Mouse (Mus musculus) frontal cortex, postnatal 14 days (tissue): ENCODE results near the gene Myadm.
"Not testable (repeated sequence)": the region's sequence is repeated elsewhere in the genome, so short reads cannot be mapped to it uniquely, and the experiment has no call there.

Experiments used
- DNase-seq, 2 experiments: peaks; one replicate each; pipeline ENCODE4 v3.0.0; 2022; ENCODE audit warnings: low spot score in 2 of 2

The Myadm gene

DNA sequence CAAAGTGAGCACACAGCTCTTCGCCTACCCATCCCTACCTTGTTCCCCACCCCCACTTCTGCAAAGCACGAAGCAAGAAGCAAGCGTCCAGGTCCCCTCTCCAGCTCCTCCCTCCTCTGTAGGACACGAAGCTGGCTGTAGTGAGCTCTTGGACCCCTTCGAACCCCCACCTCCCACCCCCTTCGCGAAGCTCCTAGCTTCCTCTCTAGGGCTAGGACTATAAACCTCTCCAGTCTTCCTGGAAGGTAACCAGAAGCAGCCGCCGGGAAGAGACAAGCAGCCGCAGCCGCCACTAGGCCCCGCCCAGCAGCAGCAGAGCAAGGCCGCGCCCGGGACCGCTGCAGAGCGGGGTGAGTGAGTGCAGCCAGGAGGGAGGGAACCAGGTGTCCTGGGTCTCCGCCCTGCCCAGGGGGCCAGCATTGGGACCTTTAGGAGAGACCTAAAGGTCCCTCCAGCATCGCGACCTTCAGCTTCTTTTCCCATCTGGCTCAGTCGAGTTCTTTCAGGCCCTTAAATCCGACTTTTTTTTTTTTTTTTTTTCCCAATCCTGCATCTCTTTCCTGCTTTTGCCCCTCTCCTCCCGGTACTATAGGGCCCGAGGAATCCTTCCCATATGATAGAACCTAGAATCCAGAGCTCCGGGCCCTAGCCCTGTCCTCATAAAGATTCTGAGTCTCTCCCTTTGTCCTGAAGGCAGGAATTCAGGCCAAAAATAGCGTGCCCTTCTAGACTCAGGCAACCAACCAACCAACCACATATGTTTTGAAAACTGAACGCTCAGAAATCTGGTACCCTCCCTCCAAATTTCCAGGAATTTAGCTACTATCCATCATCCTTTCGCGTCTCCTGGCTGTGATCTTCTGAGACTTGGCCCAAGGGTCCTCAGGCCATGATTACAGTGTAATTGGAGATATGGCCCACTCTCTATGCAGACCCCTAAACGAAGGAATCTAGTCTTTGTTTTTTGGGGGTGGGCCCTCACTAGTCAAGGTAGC, at the start of gene Myadm, which contains the start of gene Prkcg:
Gene Myadm (plus strand): TSS at position 105 of the 995 bp plus-strand sequence.
Gene Prkcg (plus strand): TSS at position 204 of the 995 bp plus-strand sequence.
- peak; percentile 41 to 54 for DNase-seq

DNA sequence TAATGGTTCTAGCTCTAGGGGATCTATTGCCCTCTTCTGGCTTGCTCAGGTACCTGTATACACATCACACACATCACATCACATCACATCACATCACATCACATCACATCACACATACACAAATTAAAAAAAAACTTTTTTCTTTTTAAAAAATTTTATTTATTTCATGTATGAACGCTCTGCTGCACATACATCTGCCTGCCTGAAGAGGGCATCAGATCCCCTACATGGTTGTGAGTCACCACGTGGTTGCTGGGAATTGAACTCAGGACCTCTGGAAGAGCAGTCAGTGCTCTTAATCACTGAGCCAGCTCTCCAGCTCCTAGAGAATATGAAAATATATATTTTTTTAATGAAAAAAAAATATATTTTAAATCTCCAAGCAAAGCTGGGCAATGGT, 49.7 kb upstream of the Myadm start:
- no peak for DNase-seq

DNA sequence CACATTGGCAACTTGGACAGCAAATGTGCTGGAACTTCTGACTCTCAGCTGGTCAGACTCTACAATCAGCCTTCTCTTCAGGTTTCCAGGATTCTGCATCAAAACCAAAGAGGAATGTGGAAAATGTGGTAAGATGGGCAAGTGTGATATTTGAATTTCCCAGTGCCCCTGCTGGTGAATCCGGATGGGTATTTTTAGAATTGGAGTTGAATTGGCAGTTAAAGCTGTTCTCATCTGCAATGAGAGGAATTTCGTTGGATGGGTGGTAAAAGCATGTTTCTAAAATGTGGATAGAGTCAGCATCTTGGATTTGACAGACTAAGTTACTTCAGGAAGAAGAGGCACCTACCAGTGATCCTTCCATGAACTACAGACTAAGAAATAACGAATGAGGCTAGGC, 28.2 kb upstream of the Myadm start:
- DNase-seq, result no peak

DNA sequence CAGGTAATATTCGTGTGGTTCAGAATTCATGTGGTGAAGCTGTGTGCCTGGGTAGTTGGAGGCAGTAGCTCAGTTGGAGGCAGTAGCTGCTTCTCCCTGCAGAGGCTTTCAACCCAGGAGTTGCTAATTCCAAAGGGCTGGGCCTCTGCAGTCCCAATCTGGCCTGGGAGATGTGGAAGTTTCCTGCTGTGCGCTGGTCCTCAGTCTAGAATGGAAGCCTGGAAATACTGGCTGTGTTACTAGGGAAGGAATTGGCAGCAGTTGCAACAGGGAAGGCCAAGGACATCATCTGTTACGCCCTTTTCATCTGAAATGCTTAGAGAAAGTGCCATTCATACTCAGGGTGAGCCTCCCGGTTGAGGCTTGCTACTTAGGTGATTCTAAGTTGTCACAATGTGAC, 27.4 kb upstream of the Myadm start:
- DNase-seq, result no peak

DNA sequence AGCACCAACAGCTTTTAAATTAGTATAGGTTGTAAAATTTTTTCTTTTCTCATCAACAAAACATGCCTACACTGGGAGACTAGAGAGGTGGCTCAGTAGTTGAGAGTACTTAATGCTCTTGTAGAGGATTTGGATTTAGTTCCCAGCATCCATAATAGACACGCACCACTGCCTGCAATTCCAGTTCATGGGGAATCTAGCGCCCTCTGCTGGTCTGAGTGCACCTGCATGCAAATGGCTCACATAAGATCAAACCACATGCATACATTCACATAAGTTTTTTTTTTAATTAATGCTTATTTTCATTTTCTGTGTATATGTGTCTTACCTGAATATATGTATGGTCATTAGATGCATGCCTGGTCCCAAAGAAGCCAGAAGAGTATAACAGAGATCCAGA, 26.1 kb upstream of the Myadm start:
- no peak for DNase-seq

DNA sequence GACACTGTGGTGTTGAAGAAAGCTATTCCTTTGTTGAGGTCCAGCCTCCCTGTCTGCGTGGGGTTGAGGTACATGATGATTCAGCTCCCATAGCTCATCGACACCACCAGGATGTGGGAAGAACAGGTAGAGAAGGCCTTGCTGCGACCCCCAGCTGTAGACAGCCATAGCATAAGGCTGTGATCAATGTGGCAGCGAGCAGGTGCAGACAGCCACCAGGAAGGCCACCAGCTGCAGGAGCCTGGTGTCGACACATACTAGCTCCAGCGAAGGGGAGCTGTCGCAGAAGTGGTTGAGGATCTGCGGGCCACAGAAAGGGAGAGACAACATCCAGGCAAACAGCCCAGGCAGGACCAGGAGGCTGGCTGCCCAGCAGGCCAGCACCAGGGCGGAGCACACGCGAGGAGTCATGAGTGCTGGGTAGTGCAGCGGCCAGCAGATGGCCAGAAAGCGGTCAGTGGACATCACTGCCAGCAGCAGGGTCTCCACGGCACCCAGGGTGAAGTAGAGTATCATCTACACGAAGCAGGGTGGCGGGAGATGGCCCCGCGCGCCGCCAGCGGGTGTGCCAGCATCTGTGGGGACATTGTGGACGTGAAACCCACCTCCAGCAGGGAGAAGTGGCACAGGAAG, 24.4 kb upstream of the Myadm start:
- DNase-seq, result no peak

DNA sequence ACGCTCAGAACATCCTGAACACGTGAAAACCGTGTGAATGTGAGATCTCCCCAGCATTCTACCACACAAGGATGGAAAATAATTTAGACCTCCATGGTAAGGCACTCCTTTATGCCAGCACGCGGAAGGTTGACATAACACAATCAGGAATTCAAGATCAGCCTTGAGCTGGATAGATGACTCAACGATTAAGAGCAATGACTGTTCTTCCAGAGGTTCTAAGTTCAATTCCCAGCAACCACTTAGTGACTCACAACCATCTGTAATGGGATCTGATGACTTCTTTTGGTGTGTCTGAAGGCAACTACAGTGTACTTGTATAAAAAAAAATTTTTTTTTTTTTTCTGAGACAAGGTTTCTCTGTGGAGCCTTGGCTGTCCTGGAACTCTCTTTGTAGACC, 23.6 kb upstream of the Myadm start:
- no peak for DNase-seq

DNA sequence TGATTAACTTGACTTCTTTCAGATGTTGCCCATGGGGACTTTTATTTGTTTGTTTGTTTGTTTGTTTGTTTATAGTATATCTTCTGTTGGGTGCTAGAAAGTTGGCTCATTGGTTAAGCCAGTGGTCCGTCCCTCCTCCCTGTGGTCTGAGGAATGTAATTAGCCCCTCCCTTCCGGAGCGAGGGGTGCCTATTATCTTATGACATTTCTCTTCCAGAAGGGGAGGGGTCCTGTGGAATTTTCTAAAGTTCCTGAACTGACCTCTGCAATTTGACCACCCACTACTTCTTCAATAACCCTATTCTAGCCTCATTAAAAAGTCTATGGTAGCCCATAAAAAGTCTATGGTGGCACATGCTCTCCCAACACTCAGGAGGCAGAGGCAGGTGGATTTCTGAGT, 21.6 kb upstream of the Myadm start:
- no peak for DNase-seq

DNA sequence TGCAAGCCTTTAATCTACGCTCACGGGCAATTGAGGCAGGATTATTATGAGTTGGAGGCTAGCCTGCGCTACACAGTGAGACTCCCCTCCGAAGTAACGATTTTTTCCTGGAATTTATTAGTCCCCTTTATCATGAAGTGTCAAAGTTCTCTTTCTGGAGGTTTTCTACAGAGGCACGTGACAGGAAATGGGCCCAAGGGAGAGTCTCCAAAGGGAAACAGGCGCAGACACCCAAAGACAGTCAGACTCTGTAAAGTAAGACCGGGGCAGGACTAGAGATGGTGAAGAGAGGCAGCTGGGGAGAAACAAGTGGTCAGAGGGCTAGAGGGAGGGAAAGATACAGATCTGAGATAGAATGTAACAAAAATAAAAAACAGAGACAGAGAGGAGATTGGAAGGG, 21.0 kb upstream of the Myadm start:
- DNase-seq, result no peak

DNA sequence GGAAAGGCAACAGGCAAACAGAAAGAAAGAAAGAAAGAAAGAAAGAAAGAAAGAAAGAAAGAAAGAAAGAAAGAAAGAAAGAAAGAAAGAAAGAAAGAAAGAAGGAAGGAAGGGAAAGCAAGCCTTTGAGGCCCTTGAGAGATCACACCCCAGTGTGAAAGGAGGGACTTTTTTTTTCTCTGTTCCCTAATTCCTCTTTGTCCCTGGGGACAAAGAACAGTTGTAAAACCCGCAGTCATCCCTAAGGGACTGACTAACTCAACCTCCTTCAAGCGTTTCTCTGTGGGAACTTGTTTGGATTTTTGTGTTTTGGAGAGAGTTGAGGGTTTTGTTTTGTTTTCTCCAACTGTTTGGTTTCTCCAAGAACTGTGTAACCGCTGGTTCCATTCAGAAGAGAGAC, 20.6 kb upstream of the Myadm start:
- DNase-seq, result no peak

DNA sequence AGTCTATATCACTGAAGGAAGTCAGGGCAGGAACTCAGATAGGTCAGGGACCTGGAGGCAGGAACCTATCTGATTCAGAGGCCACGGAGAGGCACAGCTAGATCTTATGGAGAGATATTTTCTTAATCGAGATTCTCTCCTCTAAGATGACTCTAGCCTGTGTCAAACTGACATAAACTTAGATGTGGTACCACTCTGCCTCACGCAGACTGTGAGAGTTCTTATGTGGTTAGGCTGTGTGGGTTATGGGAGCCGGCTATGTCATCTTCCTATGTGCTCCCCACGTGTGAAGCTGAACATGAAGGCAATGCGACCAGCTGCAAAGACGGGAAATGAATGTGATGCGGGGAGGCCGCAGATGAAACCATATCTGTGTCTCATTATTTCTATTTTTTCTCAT, 16.7 kb upstream of the Myadm start:
- DNase-seq, result no peak

DNA sequence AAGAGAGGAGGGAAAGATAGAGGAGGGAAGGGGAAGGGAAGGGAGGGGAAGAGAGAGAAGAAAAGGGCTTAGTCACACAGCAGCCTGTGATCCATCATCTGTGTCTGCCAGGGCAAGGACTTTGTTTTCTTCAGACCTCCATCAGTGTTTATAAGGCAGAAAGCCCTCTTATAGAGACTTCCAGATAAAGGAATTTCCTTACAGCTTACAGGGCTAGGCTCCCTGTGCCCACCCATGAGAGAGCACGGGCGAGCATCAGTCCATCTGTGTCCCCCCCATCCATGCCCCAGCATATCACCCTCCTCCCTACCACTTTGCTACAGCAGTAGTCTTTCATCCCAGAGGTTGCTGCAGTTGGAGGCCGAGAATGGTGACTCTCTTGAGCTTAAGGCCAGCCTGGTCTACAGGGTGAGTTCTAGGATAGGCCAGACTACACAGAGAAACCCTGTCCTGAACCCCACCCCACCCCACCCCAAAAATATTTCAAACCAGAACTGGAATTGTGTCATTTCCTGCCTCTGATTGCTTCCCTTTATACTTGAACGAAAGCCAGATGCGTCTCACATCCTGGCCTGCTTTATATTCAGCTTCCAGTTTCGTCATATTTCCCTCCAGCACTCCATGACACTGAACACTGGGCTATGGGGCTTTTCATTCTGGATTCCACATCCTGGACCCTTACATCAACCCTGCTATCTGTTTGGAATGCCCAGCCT, 13.3 kb upstream of the Myadm start:
- no peak for DNase-seq

DNA sequence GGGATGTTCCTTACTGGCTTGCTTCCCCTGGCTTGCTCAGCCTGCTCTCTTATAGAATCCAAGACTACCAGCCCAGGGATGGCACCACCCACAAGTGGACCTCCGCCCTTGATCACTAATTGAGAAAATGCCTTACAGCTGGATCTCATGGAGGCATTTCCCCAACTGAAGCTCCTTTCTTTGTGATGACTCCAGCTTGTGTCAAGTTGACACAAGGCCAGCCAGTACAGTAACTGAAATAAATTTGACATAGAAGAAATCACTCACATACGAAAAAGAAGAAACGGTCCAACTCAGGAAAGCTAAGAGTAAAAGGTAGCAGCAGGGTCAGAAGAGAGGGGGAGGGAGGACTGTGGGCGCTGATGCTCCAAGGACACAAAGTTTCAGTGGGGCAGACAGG, 12.1 kb upstream of the Myadm start:
- not testable (repeated sequence) for DNase-seq

DNA sequence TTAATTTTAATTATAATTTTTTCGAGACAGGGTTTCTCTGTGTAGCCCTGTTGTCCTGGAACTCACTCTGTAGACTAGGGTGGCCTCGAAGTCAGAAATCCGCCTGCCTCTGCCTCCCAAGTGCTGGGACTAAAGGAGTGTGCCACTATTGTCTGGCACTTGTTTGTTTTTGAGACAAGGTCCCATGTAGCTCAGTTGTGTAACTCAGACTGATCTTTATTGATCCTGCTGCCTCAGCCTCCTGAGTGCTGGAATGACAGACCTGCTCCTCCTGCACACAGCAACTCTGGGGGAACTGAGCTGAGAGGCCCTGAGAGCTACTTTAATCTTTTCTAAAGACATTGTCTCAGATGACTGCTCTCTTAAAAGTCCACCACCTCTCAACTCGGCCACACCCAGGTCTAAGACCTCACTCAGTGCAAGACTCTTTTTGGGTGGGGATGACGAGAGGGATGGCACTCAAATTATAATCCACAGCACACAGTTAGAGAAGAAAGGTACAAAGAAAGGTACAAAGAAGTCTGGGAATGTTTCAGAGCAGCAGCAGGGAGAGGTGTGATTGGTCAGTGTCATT, 8.7 kb upstream of the Myadm start:
- DNase-seq, result no peak

DNA sequence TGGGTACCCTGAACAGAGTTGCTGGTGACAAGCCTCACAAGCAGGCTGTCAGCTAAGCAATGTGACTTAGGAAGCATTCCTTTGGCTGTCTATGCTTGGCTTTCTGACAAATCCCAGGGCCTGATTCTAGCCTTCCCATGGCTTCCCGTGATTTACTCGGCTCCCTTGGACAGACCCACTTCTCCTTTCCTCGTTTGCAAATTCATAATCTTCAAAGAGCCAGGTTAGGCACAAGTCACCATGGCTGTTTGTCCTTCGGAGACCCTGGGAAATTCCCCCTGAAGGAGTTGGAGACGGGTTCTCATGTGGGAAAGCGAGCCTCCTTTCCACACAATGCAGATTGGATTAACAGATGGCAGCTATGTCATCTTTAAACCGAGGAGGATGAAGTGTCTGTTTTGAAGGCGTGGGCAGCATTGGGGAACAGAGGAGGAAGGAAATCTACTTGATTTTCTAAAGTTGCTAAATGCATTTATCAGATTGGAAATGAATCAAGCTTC, 8.2 kb upstream of the Myadm start:
- no peak for DNase-seq

DNA sequence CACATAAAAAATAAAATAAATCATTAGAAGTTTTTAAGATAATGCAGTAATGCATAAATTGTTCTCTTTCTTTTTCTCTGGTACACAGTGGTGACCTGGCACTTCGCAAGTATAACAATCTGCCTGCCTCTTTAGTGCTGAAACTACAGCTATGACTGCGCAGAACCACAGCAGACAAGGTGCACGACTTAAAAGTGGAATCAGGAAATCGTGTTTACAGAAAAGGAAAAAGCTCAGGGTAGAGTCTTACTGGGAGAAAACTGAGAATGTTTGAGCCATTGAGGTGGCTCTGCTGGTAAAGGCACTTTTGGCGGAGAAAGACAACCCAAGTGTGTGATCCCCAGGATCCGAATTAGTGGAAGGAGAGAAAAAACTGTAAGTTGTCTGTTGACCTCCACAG, 7.1 kb upstream of the Myadm start:
- no peak for DNase-seq

DNA sequence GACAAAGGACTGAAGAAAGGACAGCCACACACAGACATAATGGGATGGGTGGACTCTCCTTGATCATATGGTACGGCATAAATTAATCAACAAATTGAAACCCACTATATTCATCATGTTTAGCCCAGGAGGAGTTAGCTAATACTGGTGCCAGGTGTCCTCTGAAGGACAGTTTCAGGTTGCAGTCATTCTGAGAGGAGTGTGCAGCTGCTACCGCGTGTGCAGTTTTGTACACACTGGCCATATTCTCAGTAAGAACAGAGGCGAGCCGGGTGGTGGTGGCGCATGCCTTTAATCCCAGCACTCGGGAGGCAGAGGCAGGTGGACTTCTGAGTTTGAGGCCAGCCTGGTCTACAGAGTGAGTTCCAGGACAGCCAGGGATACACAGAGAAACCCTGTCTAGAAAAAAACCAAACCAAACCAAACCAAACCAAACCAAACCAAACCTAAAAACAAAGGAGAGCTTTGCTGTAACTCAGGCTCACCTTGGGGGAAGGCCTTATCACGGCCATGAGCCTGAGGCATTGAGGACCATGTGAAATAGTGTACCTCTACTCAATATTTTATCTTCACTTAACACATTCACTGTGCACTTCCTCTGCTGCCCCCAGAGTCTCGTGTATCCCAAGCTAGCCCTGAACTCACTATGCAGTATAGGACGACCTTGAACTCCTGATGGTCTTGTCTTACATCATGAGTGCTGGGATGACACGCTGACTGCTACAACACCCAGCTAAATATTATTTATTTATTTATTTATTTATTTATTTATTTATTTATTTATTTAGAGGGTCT, 5.6 kb upstream of the Myadm start:
- DNase-seq, result no peak

DNA sequence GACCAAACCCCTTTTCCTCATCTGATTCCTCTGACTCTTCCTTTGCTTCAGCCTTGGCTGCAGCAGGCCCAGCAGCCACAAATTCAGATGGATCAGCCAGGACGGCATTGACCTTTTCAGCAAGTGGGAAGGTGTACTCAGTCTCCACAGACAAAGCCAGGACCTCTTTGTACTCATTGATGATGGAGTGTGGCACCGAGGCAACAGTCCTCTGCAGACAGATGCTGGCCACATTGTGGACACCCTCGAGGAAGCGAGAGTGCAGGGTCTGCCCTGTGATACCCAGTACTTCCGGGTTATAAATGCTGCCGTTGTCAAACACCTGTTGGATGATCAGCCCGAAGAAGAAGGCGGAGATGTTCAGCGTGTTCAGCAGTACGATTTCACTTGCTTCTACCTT, 4.3 kb upstream of the Myadm start:
- no peak for DNase-seq

DNA sequence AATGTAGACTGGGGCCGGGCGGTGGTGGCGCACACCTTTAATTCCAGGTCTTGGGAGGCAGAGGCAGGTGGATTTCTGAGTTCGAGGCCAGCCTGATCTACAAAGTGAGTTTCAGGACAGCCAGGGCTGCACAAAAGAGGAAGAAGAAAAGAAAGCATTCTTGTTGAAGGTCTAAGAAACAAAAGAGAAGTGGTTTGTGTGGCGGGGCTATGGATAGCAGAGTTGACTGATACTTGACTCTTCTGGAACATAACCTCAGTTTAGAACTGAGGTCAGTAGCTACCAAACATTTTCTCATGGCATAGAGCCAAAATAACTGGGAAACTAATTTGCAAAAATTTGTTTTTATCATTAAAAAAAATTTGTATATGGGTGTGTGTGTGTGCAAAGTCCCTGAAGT, 2.8 kb upstream of the Myadm start:
- DNase-seq, result no peak

DNA sequence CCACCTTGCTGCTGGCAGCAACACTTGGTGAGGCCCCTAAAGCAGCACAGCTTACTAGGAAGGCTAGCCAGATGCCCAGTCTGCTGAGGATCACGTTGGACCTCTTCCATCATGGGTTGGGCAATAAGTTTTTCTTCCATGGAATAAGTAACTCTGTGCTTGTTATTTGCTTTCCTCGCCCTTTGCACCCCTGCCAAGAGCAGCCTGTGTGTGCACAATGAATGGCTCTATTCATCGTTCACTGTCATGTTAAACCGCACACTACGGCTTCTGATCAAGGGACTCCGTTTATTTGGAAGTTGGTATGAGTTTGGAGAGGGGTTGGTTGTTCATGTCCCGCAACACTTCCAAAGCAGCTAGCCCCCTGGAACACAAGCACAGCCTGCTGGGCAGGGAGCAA, 1.7 kb upstream of the Myadm start:
- DNase-seq, result no peak
